Mouse (Mus musculus) urinary bladder, postnatal 4 days (tissue): ENCODE results near the gene Slc6a4.
"Not testable (repeated sequence)": the region's sequence is repeated elsewhere in the genome, so short reads cannot be mapped to it uniquely, and the experiment has no call there.

Experiments used
- DNase-seq, 2 experiments: peaks; one replicate each; pipeline ENCODE4 v3.0.0; 2021 to 2022; ENCODE audit warnings: low spot score in 2 of 2

Gene Slc6a4

DNA sequence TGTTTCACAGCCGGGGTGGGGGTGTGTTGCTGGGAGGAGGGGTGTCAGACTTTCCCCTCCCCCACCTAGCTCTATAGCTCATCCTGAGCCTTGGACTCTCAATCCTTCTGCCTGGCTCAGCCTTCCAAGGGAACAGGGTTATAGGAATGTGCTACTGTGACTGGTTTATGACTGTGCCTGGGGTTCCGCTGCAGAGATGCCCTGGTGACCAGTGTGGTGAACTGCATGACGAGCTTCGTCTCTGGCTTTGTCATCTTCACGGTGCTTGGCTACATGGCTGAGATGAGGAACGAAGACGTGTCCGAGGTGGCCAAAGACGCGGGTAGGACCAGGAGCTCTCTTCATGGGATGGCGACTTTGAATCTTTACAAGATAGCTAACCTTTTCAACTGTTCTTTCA is 19.6 kb downstream of the Slc6a4 start:
- DNase-seq: no peak

DNA sequence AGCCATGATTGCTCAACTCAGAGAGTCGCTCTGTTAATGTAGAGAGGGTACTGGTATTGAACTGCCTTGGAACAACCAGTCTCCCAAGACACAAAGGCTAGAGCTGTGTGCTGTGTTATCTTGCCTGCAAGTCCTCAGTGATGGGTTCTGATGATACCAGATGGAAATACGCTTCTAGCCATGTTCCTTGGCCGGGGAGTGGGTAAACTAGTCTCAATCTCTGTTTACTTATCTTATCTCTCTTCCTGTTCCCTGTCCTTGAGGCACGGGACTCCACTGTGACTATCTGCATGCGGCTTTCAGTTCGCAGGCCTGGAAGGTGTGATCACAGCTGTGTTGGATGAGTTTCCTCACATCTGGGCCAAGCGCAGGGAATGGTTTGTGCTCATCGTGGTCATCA is 21.1 kb downstream of the Slc6a4 start:
- DNase-seq: no peak

DNA sequence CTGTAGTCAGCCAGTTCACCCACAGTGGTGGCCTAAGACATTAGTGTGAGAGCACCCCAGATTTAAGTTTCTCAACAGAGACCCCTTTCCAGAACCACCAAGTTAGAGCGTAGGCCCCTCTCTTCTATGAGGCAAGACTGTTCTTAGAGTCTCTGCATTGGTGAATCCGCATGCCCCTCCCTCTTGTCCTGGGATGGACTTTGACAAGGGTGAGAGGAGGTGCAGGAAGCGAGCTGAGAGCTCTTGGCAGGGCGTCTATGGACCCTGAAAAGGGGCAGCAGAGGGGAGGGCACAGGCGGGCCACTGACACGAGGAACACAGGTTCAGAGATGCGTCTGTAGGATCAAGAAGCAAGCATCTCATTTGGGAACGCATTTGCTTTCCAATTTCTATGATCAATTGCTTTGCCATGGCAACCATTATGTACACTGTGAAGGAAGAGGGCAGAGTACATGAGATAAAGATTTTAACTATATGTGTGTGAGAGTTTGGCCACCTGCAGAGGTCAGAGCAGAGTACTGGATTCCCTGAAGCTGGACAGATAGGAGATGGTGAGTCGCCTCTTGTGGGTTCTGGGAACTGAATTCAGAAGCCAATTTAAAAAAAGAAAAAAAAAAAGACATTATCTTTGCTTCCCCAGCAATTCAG is 23.5 kb downstream of the Slc6a4 start:
- DNase-seq: no peak

DNA sequence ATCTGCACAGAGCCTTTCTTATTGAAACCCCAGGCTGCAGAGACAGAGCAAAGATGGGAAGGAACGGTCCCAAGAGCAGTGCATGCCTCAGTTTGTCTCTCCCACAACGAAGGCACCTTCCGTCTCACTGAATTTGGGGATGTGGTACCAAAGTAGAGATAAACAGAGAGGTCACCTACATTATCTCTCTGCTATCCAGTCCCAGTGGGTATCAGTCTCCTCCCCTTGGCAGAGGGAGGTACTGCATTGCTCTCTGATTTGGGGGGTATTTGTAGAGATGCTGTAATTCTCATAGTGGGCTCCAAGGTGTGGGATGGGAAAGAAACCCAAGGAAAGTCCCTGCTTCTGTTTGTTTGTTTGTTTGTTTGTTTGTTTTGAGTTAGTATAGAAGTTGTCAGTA is 28.2 kb downstream of the Slc6a4 start:
- no peak for DNase-seq

DNA sequence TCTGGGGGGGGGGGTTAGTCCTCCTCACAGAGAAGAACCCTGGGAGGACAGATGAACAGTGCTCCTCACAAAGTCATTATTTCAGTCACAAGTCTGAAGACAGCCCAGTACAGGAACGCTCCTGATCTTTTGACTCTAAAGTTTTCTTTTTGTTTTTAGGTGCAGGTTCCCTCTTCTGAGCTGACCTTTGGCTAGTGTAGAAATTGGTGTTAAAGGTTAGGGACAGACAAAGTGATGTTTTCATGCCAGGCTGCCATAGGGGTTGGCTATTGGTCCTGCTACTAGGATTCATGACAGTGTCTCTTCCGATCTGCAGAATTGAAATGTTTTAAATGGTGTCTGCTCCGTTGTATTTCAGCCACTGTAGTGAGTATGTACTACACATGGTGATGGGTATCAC is 29.8 kb downstream of the Slc6a4 start:
- no peak for DNase-seq

DNA sequence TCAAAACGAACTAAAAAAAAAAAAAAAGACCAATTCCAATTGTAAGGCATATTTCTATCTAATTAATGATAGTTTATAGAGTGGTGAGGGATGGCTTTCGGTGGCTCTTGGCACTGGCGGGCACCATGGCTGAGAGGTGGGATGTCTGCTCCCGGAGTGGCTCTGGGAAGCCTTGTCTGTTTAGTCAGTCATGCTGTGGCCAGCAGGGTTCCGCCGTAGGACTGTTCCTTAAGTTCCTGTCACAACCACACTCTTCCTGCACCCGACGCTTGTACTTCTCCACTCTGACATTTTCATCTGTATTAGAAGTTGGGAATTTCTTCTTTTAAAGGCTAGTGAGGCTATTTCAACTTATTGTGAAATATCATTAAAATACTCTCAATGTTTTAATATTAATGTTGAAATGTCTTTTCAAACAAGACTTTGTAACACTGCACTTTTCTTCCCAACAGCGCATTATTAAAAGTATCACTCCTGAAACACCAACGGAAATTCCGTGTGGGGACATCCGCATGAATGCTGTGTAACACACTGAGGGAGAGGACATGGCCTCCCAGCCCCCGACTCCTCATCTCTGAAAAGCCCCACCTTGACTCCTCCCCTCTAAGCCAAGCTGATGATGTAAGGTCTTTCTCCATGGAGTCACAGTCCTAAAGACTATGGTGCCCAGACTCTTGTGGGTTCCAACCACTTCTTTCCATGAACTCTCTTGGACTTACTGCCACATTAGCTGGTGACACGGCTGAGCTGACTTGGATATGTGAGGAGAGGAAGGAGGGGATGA is 32.9 kb downstream of the Slc6a4 start:
- no peak for DNase-seq

DNA sequence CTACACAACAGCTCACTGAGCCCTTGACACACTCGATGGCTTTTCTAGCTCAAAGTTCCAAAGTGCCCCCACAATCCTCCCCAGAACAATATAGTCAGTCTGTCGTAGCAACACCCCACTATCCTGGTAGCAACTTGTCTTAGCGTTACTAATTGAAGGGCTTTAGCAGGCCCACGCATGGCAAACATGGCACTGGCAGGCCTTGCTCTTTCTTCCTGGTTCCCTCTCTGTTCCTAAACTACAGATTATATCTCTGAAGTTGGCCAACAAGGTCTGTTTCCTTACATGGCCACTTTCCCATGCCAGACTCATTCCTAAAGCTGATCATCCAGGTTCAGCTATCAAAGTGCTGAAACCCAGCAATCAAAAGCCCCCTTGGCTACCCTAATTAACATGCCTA is 43.5 kb downstream of the Slc6a4 start:
- DNase-seq: no peak

DNA sequence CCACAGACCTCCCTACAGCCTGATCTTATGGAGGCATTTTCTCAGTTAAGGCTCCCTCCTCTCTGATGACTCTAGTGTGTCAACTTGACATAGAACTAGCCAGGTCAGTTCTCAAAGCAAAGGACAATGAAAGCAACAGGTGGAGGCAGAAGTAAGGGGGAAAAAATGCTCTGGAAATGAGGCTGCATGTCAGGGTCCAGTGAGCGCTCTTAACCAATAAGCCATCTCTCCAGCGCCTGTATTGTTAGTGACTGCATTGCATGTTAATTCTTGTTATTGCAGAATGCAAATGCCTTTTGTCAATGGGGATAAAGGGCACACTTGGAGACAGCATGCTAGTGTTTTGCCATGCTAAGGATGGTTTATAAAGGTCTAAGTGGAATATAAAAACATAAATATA is 44.4 kb downstream of the Slc6a4 start:
- no peak for DNase-seq

DNA sequence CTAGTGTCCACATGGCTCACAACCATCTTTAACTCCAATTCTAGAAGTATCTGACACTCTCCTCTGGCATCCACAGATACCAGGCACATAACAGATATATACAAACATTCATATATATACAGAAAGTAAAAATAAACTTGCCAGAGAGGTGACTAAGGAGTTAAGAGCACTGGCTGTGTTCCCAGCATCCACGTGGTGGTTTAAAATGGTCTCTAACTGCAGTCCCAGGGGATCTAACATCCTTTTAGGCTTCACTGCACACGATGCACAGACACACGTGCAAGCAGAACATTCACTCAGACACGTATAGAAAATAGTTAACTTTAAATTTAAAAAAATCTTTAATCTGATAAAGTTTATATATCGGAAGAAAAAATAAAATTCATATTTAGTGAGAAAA is 63.5 kb downstream of the Slc6a4 start:
- DNase-seq: no peak

DNA sequence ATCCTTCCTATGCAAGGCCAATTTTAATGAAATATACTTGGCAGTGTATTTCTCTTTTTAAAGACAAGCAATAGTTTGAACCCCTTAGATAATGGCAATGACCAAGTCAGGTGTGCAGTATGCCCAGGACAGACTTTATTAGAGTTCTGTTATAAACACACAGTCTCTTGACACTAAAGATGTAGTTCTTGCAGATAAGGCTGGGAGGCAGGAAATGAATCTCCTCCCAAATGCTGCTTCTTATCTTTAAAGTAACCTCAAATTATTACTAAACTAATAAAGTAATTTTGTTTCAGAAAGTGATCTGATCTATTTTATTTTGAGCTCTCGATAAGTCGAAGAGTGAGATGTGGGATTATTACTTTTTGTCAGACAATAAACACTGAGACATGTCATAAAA is 65.0 kb downstream of the Slc6a4 start:
- DNase-seq: no peak

DNA sequence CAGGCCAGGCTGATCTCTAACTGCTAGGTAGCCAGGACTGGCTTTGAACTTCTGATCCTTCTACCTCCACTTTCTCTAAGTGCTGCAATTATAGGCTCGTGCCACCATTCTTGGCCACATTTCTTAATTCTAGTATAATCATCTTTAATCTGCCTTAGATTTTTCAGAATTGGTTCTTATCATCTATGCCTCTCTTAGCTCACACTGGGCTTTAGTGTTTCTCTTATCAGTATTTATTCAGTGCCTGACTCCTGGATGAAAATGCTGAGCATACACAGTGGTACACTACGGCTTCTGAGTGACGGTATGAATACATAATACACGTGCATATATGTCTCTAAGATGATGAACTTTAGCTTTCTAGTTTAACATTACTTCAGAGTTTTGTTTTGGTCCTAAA is 70.4 kb downstream of the Slc6a4 start:
- no peak for DNase-seq

DNA sequence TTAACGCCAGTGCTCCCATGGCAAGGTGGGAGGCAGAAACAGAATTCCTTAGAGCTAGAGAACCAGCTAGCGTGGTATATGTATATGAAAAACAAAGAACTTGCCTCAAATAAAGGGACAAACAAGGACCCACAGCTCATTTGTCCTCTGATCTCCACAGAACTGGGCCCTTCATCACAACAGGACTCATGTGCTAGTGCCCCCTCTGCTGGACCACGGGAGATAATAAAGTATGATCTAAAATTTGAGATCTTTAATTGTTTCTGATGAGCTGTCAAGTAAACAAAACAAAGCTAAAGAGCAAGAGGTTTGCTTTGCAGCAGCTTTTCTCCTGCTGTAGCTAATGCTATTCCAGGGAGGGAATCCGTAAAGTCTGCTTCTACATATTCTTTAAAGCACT is 72.3 kb downstream of the Slc6a4 start:
- no peak for DNase-seq

DNA sequence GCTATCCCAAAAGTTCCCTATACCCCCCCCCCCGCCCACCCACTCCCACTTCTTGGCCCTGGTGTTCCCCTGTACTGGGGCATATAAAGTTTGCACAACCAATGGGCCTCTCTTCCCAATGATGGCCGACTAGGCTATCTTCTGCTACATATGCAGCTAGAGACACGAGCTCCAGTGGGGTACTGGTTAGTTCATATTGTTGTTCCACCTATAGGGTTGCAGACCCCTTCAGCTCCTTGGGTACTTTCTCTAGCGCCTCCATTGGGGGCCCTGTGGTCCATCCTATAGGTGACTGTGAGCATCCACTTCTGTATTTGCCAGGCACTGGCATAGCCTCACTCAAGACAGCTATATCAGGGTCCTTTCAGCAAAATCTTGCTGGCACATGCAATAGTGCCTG is 78.9 kb downstream of the Slc6a4 start:
- not testable (repeated sequence) for DNase-seq

DNA sequence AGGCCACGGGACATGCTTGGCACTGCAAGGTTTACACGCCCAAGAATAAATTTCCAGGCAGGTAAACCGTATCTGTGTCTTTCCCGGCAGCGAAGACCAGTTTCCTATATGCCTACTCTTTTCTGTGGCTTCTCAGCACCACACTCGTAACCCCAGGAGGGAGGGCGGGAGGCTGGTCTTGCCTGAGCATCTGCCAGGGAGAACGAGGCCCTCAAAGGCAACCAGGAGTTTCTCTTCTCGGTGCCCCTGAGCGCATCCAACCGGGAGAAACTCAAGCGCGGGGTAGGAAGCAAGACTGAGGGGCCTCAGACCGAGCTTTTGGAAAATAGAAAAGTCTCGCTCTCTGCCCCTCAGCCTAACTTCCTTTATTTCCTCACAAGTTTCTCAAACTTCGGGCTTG is 79.4 kb downstream of the Slc6a4 start:
- no peak for DNase-seq

DNA sequence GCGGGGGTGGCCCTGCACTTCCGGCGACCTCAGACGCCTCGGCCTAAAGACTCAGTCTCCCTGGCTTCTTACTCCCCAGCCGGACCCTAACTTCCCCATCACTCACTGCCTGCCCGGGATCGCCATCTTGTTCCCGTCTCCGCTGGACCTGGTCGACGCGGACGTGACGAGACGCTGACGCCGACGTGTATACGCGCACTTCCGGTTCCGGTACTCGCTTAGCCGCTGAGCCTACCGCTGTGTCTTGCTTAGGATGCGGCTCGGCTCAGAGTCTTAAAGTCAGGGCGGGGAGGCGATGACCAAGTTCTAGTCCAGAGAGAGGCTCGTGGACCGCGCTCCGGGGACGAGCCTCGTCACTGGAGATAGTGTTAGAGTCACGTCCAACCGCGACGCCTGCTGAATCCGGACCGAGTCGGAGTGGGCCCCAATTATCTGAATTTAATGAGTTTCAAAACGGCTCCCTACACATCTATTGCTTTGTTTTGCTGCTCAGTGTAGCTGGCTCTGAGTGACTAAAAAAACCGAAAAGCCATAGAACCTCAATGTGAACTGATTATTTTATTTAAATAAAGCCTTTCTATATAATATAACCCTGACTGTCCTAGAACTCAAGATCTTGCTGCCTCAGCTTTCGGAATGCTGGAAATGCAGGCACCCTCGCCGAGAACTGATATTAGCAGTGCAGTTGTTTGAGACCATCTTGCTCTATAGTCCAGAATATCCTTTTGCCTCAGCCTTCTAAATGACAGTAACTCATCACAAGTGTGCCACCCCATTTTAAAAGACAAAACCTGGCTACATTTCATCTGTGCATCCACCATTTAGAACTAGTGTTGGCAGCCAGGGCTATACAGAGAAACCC is 80.1 kb downstream of the Slc6a4 start, which contains the start of gene Nsrp1:
Nsrp1 (minus strand) TSS at position 163 of the 862 bp plus-strand sequence.
- DNase-seq: peak; percentile 82 to 92

DNA sequence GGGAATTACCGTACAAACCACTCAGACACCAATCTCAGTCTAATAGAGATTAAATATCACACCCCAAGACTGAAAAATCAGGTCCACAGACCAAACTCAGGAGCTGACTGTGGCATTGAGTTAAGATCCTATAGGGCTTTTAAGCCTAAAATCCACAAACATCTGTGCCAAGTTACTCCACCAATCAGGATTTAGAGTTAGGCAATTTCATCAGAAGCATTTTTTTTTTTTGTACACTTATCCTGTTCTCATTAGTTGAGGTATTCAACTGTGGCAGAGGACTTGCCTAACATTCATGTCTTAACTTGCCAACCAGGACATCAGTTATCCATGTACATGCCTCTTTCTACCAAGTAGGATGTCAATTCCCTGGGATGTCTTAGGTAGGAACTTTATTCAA is 81.0 kb downstream of the Slc6a4 start:
- DNase-seq: no peak
